In the genomic region with DNA sequence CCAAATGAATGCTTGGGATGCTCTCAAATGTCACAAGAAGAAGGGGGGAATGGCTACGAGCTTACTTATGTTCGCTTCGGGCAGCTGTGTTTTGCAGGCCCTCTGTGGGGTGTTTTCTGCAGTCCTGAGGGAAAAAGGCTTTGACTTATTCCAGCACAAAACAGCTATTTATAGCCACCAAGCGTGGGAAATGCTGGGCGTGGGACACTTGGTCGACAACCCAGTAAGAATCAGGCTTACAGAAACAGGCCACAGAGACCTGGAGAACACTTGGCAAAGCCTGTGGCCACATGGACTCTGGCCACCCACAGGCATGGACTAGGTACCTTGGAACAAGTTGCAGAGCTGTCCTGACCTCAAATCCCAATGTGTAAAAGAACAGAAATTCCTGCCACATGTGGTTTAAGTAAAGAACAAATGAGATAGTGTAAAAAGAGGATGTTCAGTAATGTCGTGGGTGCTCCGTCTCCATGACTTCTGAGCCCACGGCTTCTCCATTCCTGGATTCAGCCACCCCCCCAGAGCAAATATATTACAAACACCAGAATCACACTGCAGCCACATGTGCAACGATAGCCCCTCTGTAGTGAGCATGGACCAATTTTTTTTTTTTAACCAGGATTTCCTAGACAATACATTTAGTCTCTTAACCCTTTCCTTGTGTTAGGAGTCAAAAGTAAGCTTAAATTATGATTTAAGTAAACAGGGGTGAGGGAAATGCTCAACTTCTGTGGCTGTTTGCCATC, we compare ENCODE assay signal across 9 mouse cellular contexts. TPM values are rescaled to one million over a fixed set of nuclear protein-coding genes. Genes with fewer than 3 reads are reported as not detected.
DNase-seq lines count a peak whose midpoint lies in the region; ATAC-seq and TF ChIP-seq lines count a peak whose summit lies in the region.
"Had no signal": no experiment of that assay in that cellular context is flagged by ENCODE, and none has a peak within 500 bp of the region (broad histone marks: within the 10 kb centered on the region; RNA-seq: fewer than 3 reads in every experiment).

No protein-coding gene starts in this region.

- H3K4me1 ChIP-seq in lung, postnatal 0 days (ENCODE audit: insufficient read depth, low read depth, low read length): peaks cover 12% of the 10 kb centered on the region; the same call in 1 of the 2 replicates
- H3K4me1 ChIP-seq in lung, adult 2 months (ENCODE audit: control insufficient read depth, insufficient read depth, low read length): peaks cover 4% of the 10 kb centered on the region; the same call in 1 of the 2 replicates
- H3K4me1 ChIP-seq in neural tube, embryonic 13.5 days (replicated peaks): peaks cover 44% of the 10 kb centered on the region

- H3K9me3 ChIP-seq in lung, postnatal 0 days (ENCODE audit: low read length): no peaks in the 10 kb centered on the region
- H3K9me3 ChIP-seq in neural tube, embryonic 13.5 days: no peaks in the 10 kb centered on the region

- TF ChIP-seq EP300 in lung, postnatal 0 days (IDR thresholded peaks at IDR 0.05): no peak

- H3K27me3 ChIP-seq in lung, postnatal 0 days (replicated peaks; ENCODE audit: insufficient read depth, low read length): no peaks in the 10 kb centered on the region
- H3K27me3 ChIP-seq in neural tube, embryonic 13.5 days: no peaks in the 10 kb centered on the region

- H3K4me2 ChIP-seq in lung, postnatal 0 days (replicated peaks; ENCODE audit: low read depth, low read length): no peak overlapping the region
- H3K4me2 ChIP-seq in neural tube, embryonic 13.5 days: no peak overlapping the region

- intact Hi-C loops in heart, postnatal 25 days (cut with DNase I): no loop called here

- peak; percentile 32 for ATAC-seq in lung, postnatal 0 days
- ATAC-seq in neural tube, embryonic 13.5 days (ENCODE audit: low read depth): no peak

- no peaks in the 10 kb centered on the region for H3K36me3 ChIP-seq in lung, postnatal 0 days (ENCODE audit: insufficient read depth, low read length)
- H3K36me3 ChIP-seq in neural tube, embryonic 13.5 days: no peaks in the 10 kb centered on the region

- 29% methylated on average over 10 of the region's 10 CpGs for WGBS in lung, postnatal 0 days
- 28% methylated on average over 10 of the region's 10 CpGs for WGBS in lung, adult 2 months
- 44% methylated on average over 10 of the region's 10 CpGs for WGBS in neural tube, embryonic 13.5 days

- TF ChIP-seq POLR2A in lung, adult 2 months (IDR thresholded peaks at IDR 0.05; ENCODE audit: borderline replicate concordance, extremely low read depth, low read depth, low read length): no peak

- no peak overlapping the region for H3K9ac ChIP-seq in lung, postnatal 0 days (replicated peaks; ENCODE audit: low read depth)
- no peak overlapping the region for H3K9ac ChIP-seq in neural tube, embryonic 13.5 days

- peak; percentile 45 for DNase-seq in lung, postnatal 0 days (ENCODE audit: low spot score)
- no peak for DNase-seq in lung, adult 2 months
- peak; percentile 76 to 83 for DNase-seq in frontal cortex, adult 2 months (ENCODE audit: extremely low spot score in 1 of 2, low spot score in 1 of 2)
- peak; percentile 67 for DNase-seq in heart, postnatal 25 days (ENCODE audit: low spot score)
- peak; percentile 64 for DNase-seq in left cerebral cortex, adult 11 months (ENCODE audit: low spot score)
- DNase-seq in thymus, postnatal 36 days: no peak
- DNase-seq in cerebellum, adult 9-11 months: no peak

- no peak for TF ChIP-seq CTCF in lung, postnatal 0 days (IDR thresholded peaks at IDR 0.05)
- TF ChIP-seq CTCF in lung, adult 2 months (IDR thresholded peaks at IDR 0.05; ENCODE audit: insufficient read depth, low read length): no peak

- H3K27ac ChIP-seq in lung, postnatal 0 days (ENCODE audit: low read length): no peak overlapping the region
- H3K27ac ChIP-seq in neural tube, embryonic 13.5 days (replicated peaks): peak overlapping the region; percentile 61
- H3K27ac ChIP-seq: macrophage had no signal

- H3K4me3 ChIP-seq in lung, postnatal 0 days (ENCODE audit: low read depth, low read length): no peak overlapping the region
- H3K4me3 ChIP-seq in lung, adult 2 months (replicated peaks; ENCODE audit: extremely low read depth, low read depth, low read length): no peak overlapping the region
- H3K4me3 ChIP-seq in neural tube, embryonic 13.5 days: no peak overlapping the region

RNA-seq across cellular contexts. Expression of a gene that starts 45.7 kb away (rescaled TPM):
- 21.8 and 25.6 TPM in 2 replicates for polyA plus RNA-seq in lung, postnatal 0 days (2015; fragmentation: Nextera tagmentation; extraction: Ambion mirVana)
- 17.8 and 24.4 TPM in 2 replicates for polyA plus RNA-seq in lung, adult 2 months (2012; rRNA removed)
- 3.8 TPM in 2 replicates for polyA plus RNA-seq in frontal cortex, adult 2 months (2012; rRNA removed)
- 10 to 100 TPM; 20.4 to 23.7 TPM for total RNA-seq in heart, postnatal 25 days (2021)
- 8.7 and 8.8 TPM in 2 replicates for polyA plus RNA-seq in neural tube, embryonic 13.5 days (2015; fragmentation: Nextera tagmentation; extraction: Ambion mirVana)

RNA-seq across cellular contexts. Expression of a gene that starts 49.3 kb away (rescaled TPM):
- polyA plus RNA-seq in lung, postnatal 0 days (2015; fragmentation: Nextera tagmentation; extraction: Ambion mirVana): 75.8 and 83.4 TPM in 2 replicates
- 113 and 132 TPM in 2 replicates for polyA plus RNA-seq in lung, adult 2 months (2012; rRNA removed)
- polyA plus RNA-seq in frontal cortex, adult 2 months (2012; rRNA removed): 73.9 and 77.2 TPM in 2 replicates
- total RNA-seq in heart, postnatal 25 days (2021): 10 to 100 TPM; 46.0 to 52.1 TPM
- 55.4 and 67.4 TPM in 2 replicates for polyA plus RNA-seq in neural tube, embryonic 13.5 days (2015; fragmentation: Nextera tagmentation; extraction: Ambion mirVana)

Comparison
In these comparisons a context has a peak if more than half of its experiments do, and no peak if none do; other contexts are left out.
1. DNase-seq: peak in lung, postnatal 0 days (single experiment), frontal cortex, adult 2 months (2 of 2), heart, postnatal 25 days (single experiment) and left cerebral cortex, adult 11 months (single experiment); none in lung, adult 2 months (single experiment), thymus, postnatal 36 days (0 of 2) and cerebellum, adult 9-11 months (single experiment).